In the genomic region with DNA sequence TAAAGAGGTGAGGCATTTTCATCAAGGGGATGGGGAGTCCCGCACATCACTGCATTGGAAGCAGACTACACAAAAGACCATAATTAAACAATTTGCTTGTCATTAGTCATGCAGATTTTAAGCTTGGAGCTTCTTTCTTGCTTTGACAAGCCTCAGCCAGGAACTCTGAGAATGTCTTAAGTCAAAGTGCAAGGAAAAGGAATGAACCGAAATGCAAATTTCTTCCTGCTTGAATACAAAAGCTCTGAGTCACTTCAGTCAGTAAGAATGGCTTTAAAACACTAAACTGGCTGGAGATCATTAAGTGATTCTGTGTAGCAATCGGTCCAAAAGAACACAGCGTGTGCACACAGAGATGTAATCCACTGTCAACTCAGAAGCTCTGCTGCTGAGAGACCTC, we compare ENCODE assay signal across 14 mouse cellular contexts. TPM values are rescaled to one million over a fixed set of nuclear protein-coding genes. Genes with fewer than 3 reads are reported as not detected.
A peak's percentile ranks its signal among the peaks of the same experiment; 100 is the strongest.
DNase-seq lines count a peak whose midpoint lies in the region; ATAC-seq and TF ChIP-seq lines count a peak whose summit lies in the region.
"Had no signal": no experiment of that assay in that cellular context is flagged by ENCODE, and none has a peak within 500 bp of the region (broad histone marks: within the 10 kb centered on the region; RNA-seq: fewer than 3 reads in every experiment).

No protein-coding gene starts in this region.

- no peak overlapping the region for H3K27ac ChIP-seq in lung, postnatal 0 days (ENCODE audit: low read length)
- no peak overlapping the region for H3K27ac ChIP-seq in forebrain, embryonic 16.5 days (ENCODE audit: low read length)
- H3K27ac ChIP-seq in neural tube, embryonic 14.5 days (ENCODE audit: low read depth, low read length), result no peak overlapping the region
- H3K27ac ChIP-seq: liver, embryonic 14.5 days had no signal

- no peak for TF ChIP-seq CTCF in lung, postnatal 0 days (IDR thresholded peaks at IDR 0.05)
- no peak for TF ChIP-seq CTCF in lung, adult 2 months (IDR thresholded peaks at IDR 0.05; ENCODE audit: insufficient read depth, low read length)
- TF ChIP-seq CTCF in brain, embryonic 14.5 days (IDR thresholded peaks at IDR 0.05; ENCODE audit: borderline replicate concordance, extremely low read depth, insufficient read depth, insufficient read length), result no peak

- WGBS in lung, postnatal 0 days, result 51% methylated on average over 4 of the region's 4 CpGs
- WGBS in lung, adult 2 months, result 53% methylated on average over 4 of the region's 4 CpGs
- WGBS in forebrain, embryonic 16.5 days, result 2% methylated on average over 4 of the region's 4 CpGs
- 3% methylated on average over 4 of the region's 4 CpGs for WGBS in neural tube, embryonic 14.5 days

- H3K4me2 ChIP-seq in lung, postnatal 0 days (replicated peaks; ENCODE audit: low read depth, low read length), result no peak overlapping the region
- H3K4me2 ChIP-seq in forebrain, embryonic 16.5 days (ENCODE audit: low read length), result peak overlapping the region; percentile 39
- H3K4me2 ChIP-seq in neural tube, embryonic 14.5 days (ENCODE audit: low read depth, low read length), result peak overlapping the region; percentile 35; the same call in 1 of the 2 replicates

- no peak for TF ChIP-seq POLR2A in lung, adult 2 months (IDR thresholded peaks at IDR 0.05; ENCODE audit: borderline replicate concordance, extremely low read depth, low read depth, low read length)
- no peak for TF ChIP-seq POLR2A in brain, embryonic 14.5 days (IDR thresholded peaks at IDR 0.05; ENCODE audit: borderline replicate concordance, extremely low read depth, insufficient read depth, insufficient read length, poor library complexity, severe bottlenecking)

- no peaks in the 10 kb centered on the region for H3K36me3 ChIP-seq in lung, postnatal 0 days (ENCODE audit: insufficient read depth, low read length)
- H3K36me3 ChIP-seq in forebrain, embryonic 16.5 days (ENCODE audit: control insufficient read depth, insufficient read depth), result no peaks in the 10 kb centered on the region
- H3K36me3 ChIP-seq in neural tube, embryonic 14.5 days (ENCODE audit: control insufficient read depth, insufficient read depth, low read length), result no peaks in the 10 kb centered on the region

- ATAC-seq in lung, postnatal 0 days, result no peak
- no peak for ATAC-seq in forebrain, embryonic 16.5 days
- ATAC-seq in neural tube, embryonic 14.5 days (ENCODE audit: low read depth), result no peak
- ATAC-seq in frontal cortex, adult (ENCODE audit: low TSS enrichment), result no peak

- H3K9ac ChIP-seq in lung, postnatal 0 days (replicated peaks; ENCODE audit: low read depth), result no peak overlapping the region
- H3K9ac ChIP-seq in forebrain, embryonic 16.5 days (replicated peaks; ENCODE audit: low read depth, low read length), result no peak overlapping the region
- no peak overlapping the region for H3K9ac ChIP-seq in neural tube, embryonic 14.5 days (replicated peaks; ENCODE audit: low read depth, low read length)
- H3K9ac ChIP-seq: liver, embryonic 14.5 days had no signal

- H3K27me3 ChIP-seq in lung, postnatal 0 days (replicated peaks; ENCODE audit: insufficient read depth, low read length), result no peaks in the 10 kb centered on the region
- H3K27me3 ChIP-seq in forebrain, embryonic 16.5 days (replicated peaks; ENCODE audit: control insufficient read depth, insufficient read depth, low read length), result no peaks in the 10 kb centered on the region
- H3K27me3 ChIP-seq in neural tube, embryonic 14.5 days (ENCODE audit: control insufficient read depth, insufficient read depth, low read length), result no peaks in the 10 kb centered on the region

- no peak for TF ChIP-seq EP300 in lung, postnatal 0 days (IDR thresholded peaks at IDR 0.05)

- no peaks in the 10 kb centered on the region for H3K9me3 ChIP-seq in lung, postnatal 0 days (ENCODE audit: low read length)
- no peaks in the 10 kb centered on the region for H3K9me3 ChIP-seq in forebrain, embryonic 16.5 days (ENCODE audit: control insufficient read depth, low read length)
- H3K9me3 ChIP-seq in neural tube, embryonic 14.5 days (ENCODE audit: control insufficient read depth, low read length), result no peaks in the 10 kb centered on the region

- peak; percentile 30 for DNase-seq in lung, postnatal 0 days (ENCODE audit: low spot score)
- no peak for DNase-seq in lung, adult 2 months
- DNase-seq in brain, embryonic 14.5 days (ENCODE audit: low read depth), result peak; percentile 37
- DNase-seq in gastrocnemius, postnatal 25 days, result no peak
- DNase-seq: adrenal gland, postnatal 14 days; cerebellum, adult 8-10 months; heart, postnatal 36 days; kidney, postnatal 4 days had no signal

- no peak overlapping the region for H3K4me3 ChIP-seq in lung, postnatal 0 days (ENCODE audit: low read depth, low read length)
- H3K4me3 ChIP-seq in lung, adult 2 months (replicated peaks; ENCODE audit: extremely low read depth, low read depth, low read length), result no peak overlapping the region
- H3K4me3 ChIP-seq in forebrain, embryonic 16.5 days (replicated peaks; ENCODE audit: low read length), result peak overlapping the region; percentile 24
- H3K4me3 ChIP-seq in neural tube, embryonic 14.5 days (ENCODE audit: low read depth, low read length), result no peak overlapping the region

- no peaks in the 10 kb centered on the region for H3K4me1 ChIP-seq in lung, postnatal 0 days (ENCODE audit: insufficient read depth, low read depth, low read length)
- no peaks in the 10 kb centered on the region; the same call in 1 of the 2 replicates for H3K4me1 ChIP-seq in lung, adult 2 months (ENCODE audit: control insufficient read depth, insufficient read depth, low read length)
- peaks cover 19% of the 10 kb centered on the region for H3K4me1 ChIP-seq in forebrain, embryonic 16.5 days (replicated peaks; ENCODE audit: control insufficient read depth, insufficient read depth, low read length)
- H3K4me1 ChIP-seq in neural tube, embryonic 14.5 days (ENCODE audit: control insufficient read depth, insufficient read depth, low read length), result 0 out of 2 replicates have a peak, but pooled peaks cover 8% of the 10 kb centered on the region

RNA-seq across cellular contexts. Expression of a gene that starts 2.6 kb away (rescaled TPM):
- polyA plus RNA-seq in lung, postnatal 0 days (2015; fragmentation: Nextera tagmentation; extraction: Ambion mirVana), result 11.6 and 13.5 TPM in 2 replicates
- polyA plus RNA-seq in lung, adult 2 months (2012; rRNA removed), result 1.6 and 3.1 TPM in 2 replicates
- polyA plus RNA-seq in brain, embryonic 14.5 days (2012; rRNA removed), result 4.4 and 5.3 TPM in 2 replicates
- polyA plus RNA-seq in forebrain, embryonic 16.5 days (2015; fragmentation: Nextera tagmentation; extraction: Ambion mirVana), result 17.4 and 20.3 TPM in 2 replicates
- polyA plus RNA-seq in neural tube, embryonic 14.5 days (2014; fragmentation: Nextera tagmentation; extraction: Ambion mirVana), result 12.9 and 15.4 TPM in 2 replicates
- total RNA-seq in gastrocnemius, postnatal 25 days (2021), result 1 to 10 TPM; 1.4 to 3.8 TPM
- total RNA-seq: megakaryocyte progenitor cell, adult 5-6 weeks; MEL had no signal

Comparison
In these comparisons a context has a peak if more than half of its experiments do, and no peak if none do; other contexts are left out.
1. DNase-seq: peak in lung, postnatal 0 days (single experiment) and brain, embryonic 14.5 days (single experiment); none in lung, adult 2 months (single experiment) and gastrocnemius, postnatal 25 days (single experiment).